10 mouse cellular contexts compared by ENCODE assay signal in genomic region chr4:47354304-47354703, GRCm38 (mm10). TPM values are rescaled to one million over a fixed set of nuclear protein-coding genes. Genes with fewer than 3 reads are reported as not detected.
DNase-seq lines count a peak whose midpoint lies in the region; ATAC-seq and TF ChIP-seq lines count a peak whose summit lies in the region.
"Had no signal": no experiment of that assay in that cellular context is flagged by ENCODE, and none has a peak within 500 bp of the region (broad histone marks: within the 10 kb centered on the region; RNA-seq: fewer than 3 reads in every experiment).

No protein-coding gene starts in this region.

- no peak overlapping the region for H3K27ac ChIP-seq in heart, embryonic 12.5 days (ENCODE audit: poor library complexity, severe bottlenecking)
- no peak overlapping the region; the same call in 1 of the 2 replicates for H3K27ac ChIP-seq in hindbrain, embryonic 11.5 days (ENCODE audit: low read depth, low read length)
- no peak overlapping the region for H3K27ac ChIP-seq in liver, postnatal 0 days (ENCODE audit: low read depth)

- no peaks in the 10 kb centered on the region for H3K9me3 ChIP-seq in heart, embryonic 12.5 days (replicated peaks)
- H3K9me3 ChIP-seq in G1E (replicated peaks), result no peaks in the 10 kb centered on the region
- H3K9me3 ChIP-seq in hindbrain, embryonic 11.5 days (ENCODE audit: control insufficient read depth, low read length), result no peaks in the 10 kb centered on the region
- H3K9me3 ChIP-seq in liver, postnatal 0 days (ENCODE audit: low read length), result no peaks in the 10 kb centered on the region

- intact Hi-C loops in heart, postnatal 25 days (cut with DNase I), result loop anchor here (5.0 to 10.0 kb wide), 3 partner anchors 48 to 770 kb away; partner anchors contain the start of genes Alg2, Sec61b and Stx17

- no peak for TF ChIP-seq CTCF in G1E (IDR thresholded peaks at IDR 0.05; ENCODE audit: low read depth, low read length)
- no peak for TF ChIP-seq CTCF in liver, postnatal 0 days (IDR thresholded peaks at IDR 0.05; ENCODE audit: low read depth)

- H3K9ac ChIP-seq in heart, embryonic 12.5 days, result peak overlapping the region; percentile 99
- H3K9ac ChIP-seq in hindbrain, embryonic 11.5 days (ENCODE audit: low read depth, low read length), result peak overlapping the region; percentile 82
- no peak overlapping the region for H3K9ac ChIP-seq in liver, postnatal 0 days (replicated peaks)

- H3K27me3 ChIP-seq in heart, embryonic 12.5 days (replicated peaks), result no peaks in the 10 kb centered on the region
- H3K27me3 ChIP-seq in G1E (ENCODE audit: insufficient read depth, low read length), result peaks cover 9% of the 10 kb centered on the region; the same call in 1 of the 2 replicates
- H3K27me3 ChIP-seq in hindbrain, embryonic 11.5 days (ENCODE audit: control insufficient read depth, insufficient read depth, low read length), result no peaks in the 10 kb centered on the region
- H3K27me3 ChIP-seq in liver, postnatal 0 days (ENCODE audit: insufficient read depth, low read length), result no peaks in the 10 kb centered on the region

- peak overlapping the region; percentile 95 for H3K4me2 ChIP-seq in heart, embryonic 12.5 days
- peak overlapping the region; percentile 67 for H3K4me2 ChIP-seq in hindbrain, embryonic 11.5 days (replicated peaks; ENCODE audit: low read depth, low read length)
- H3K4me2 ChIP-seq in liver, postnatal 0 days (ENCODE audit: low read depth, low read length), result peak overlapping the region; percentile 100

- no peaks in the 10 kb centered on the region for H3K36me3 ChIP-seq in heart, embryonic 12.5 days
- H3K36me3 ChIP-seq in G1E (replicated peaks), result no peaks in the 10 kb centered on the region
- H3K36me3 ChIP-seq in hindbrain, embryonic 11.5 days (ENCODE audit: control insufficient read depth, insufficient read depth, low read length), result no peaks in the 10 kb centered on the region
- H3K36me3 ChIP-seq in liver, postnatal 0 days (replicated peaks; ENCODE audit: insufficient read depth, low read length), result no peaks in the 10 kb centered on the region

- no peak for ATAC-seq in heart, embryonic 12.5 days (ENCODE audit: insufficient number of reproducible peaks, low FRiP score)
- no peak for ATAC-seq in G1E (ENCODE audit: extremely low read depth, insufficient number of reproducible peaks, low FRiP score, poor library complexity, severe bottlenecking)
- no peak for ATAC-seq in hindbrain, embryonic 11.5 days (ENCODE audit: low FRiP score)
- no peak for ATAC-seq in liver, postnatal 0 days

- 51% methylated on average over 3 of the region's 3 CpGs for WGBS in heart, embryonic 12.5 days
- 41% methylated on average over 3 of the region's 3 CpGs for WGBS in hindbrain, embryonic 11.5 days
- WGBS in liver, postnatal 0 days (ENCODE audit: insufficient replicate concordance), result 48% methylated on average over 3 of the region's 3 CpGs

- peak overlapping the region; percentile 100 for H3K4me3 ChIP-seq in heart, embryonic 12.5 days
- peak overlapping the region; percentile 81; the same call in 1 of the 2 replicates for H3K4me3 ChIP-seq in G1E (ENCODE audit: low read depth, low read length)
- H3K4me3 ChIP-seq in hindbrain, embryonic 11.5 days (ENCODE audit: low read depth, low read length), result peak overlapping the region; percentile 97
- peak overlapping the region; percentile 95 for H3K4me3 ChIP-seq in liver, postnatal 0 days (ENCODE audit: low read depth, low read length)

- TF ChIP-seq EP300 in liver, postnatal 0 days (IDR thresholded peaks at IDR 0.05; ENCODE audit: low read depth), result no peak

- DNase-seq in heart, postnatal 25 days (ENCODE audit: low spot score), result no peak
- no peak for DNase-seq in G1E (ENCODE audit: low spot score)
- DNase-seq in hindbrain, embryonic 11.5 days (ENCODE audit: low spot score), result no peak
- no peak for DNase-seq in liver, postnatal 0 days
- DNase-seq in spleen, postnatal 10 days (ENCODE audit: low spot score in 2 of 2), result no peak
- DNase-seq in retina, postnatal 1 day, result no peak
- DNase-seq in kidney, adult 11 months, result no peak
- DNase-seq: gastrocnemius, postnatal 10 days; thymus, postnatal 14 days had no signal

- H3K4me1 ChIP-seq in heart, embryonic 12.5 days (replicated peaks), result peaks cover 20% of the 10 kb centered on the region
- H3K4me1 ChIP-seq in G1E (ENCODE audit: insufficient read depth, low read depth, low read length), result peaks cover 16% of the 10 kb centered on the region
- no peaks in the 10 kb centered on the region; the same call in 1 of the 2 replicates for H3K4me1 ChIP-seq in hindbrain, embryonic 11.5 days (replicated peaks; ENCODE audit: control insufficient read depth, insufficient read depth, low read length)
- peaks cover 19% of the 10 kb centered on the region for H3K4me1 ChIP-seq in liver, postnatal 0 days (ENCODE audit: insufficient read depth)

RNA-seq across cellular contexts. Expression of gene Tgfbr1, which starts 1.3 kb away (rescaled TPM):
- 51.7 and 54.7 TPM in 2 replicates for polyA plus RNA-seq in heart, embryonic 12.5 days (2016; fragmentation: Nextera tagmentation; extraction: Ambion mirVana)
- 10 to 100 TPM; 14.3 to 15.8 TPM for total RNA-seq in heart, postnatal 25 days (2021)
- total RNA-seq in G1E (2014; fragmentation: Nextera tagmentation), result 26.6 and 27.5 TPM in 2 replicates
- total RNA-seq in G1E (2017), result 62.7 and 65.1 TPM in 2 replicates
- 1.7 TPM in 2 replicates for polyA plus RNA-seq in G1E (2012)
- polyA plus RNA-seq in hindbrain, embryonic 11.5 days (2014; fragmentation: Nextera tagmentation; extraction: Ambion mirVana), result 90.1 and 112 TPM in 2 replicates
- 3.7 and 5.2 TPM in 2 replicates for polyA plus RNA-seq in liver, postnatal 0 days (2015; fragmentation: Nextera tagmentation; extraction: Ambion mirVana)
